Mouse (Mus musculus) heart, embryonic 14.5 days (tissue): Measurements from ENCODE around the gene Fcrls. TPM values are rescaled to one million over a fixed set of nuclear protein-coding genes. Genes with fewer than 3 reads are reported as not detected.

Source experiments
- ATAC-seq: fragments of 200-750 bp; cut with Nextera tagmentation; 2 replicates; pipeline ENCODE4 v1.8.0; 2017; ENCODE audit warnings: low read depth, moderate TSS enrichment; ENCODE audit not compliant: insufficient number of reproducible peaks, insufficient read depth, low FRiP score
- H3K27ac ChIP-seq, 2 experiments: fragments of 200-500 bp in 1 of 2; fragments of 300-500 bp in 1 of 2; sonication (generic) in 1 of 2; replicated peaks in 1 of 2; 2 replicates each; pipeline ENCODE4 v1.5.1; 2012 to 2014; ENCODE audit warnings: low read depth in 2 of 2, low read length in 2 of 2, control low read depth in 1 of 2, mild to moderate bottlenecking in 1 of 2, mixed read lengths in 1 of 2; ENCODE audit not compliant: control insufficient read depth in 1 of 2, insufficient read depth in 1 of 2
- H3K27me3 ChIP-seq: fragments of 300-500 bp; sonication (generic); 2 replicates; pipeline ENCODE4 v1.6.1; 2014; ENCODE audit warnings: mild to moderate bottlenecking, low read length, control low read depth; ENCODE audit not compliant: control insufficient read depth, insufficient read depth
- H3K36me3 ChIP-seq: fragments of 300-500 bp; sonication (generic); 2 replicates; pipeline ENCODE4 v1.6.1; 2014; ENCODE audit warnings: mild to moderate bottlenecking, control low read depth, low read length, mixed read lengths; ENCODE audit not compliant: control insufficient read depth, insufficient read depth
- H3K4me1 ChIP-seq, 2 experiments: fragments of 200-500 bp in 1 of 2; fragments of 300-500 bp in 1 of 2; sonication (generic) in 1 of 2; 2 replicates each; pipeline ENCODE4 v1.6.1; 2012 to 2014; ENCODE audit warnings: low read length in 2 of 2, control low read depth in 1 of 2, mixed read lengths in 1 of 2; ENCODE audit not compliant: control insufficient read depth in 2 of 2, insufficient read depth in 2 of 2
- H3K4me2 ChIP-seq: fragments of 300-500 bp; sonication (generic); 2 replicates; pipeline ENCODE4 v1.6.1; 2014; ENCODE audit warnings: mild to moderate bottlenecking, low read length
- H3K4me3 ChIP-seq, 2 experiments: fragments of 200-500 bp in 1 of 2; fragments of 300-500 bp in 1 of 2; sonication (generic) in 1 of 2; 2 replicates each; pipeline ENCODE4 v1.5.1; 2012 to 2014; ENCODE audit warnings: low read length in 2 of 2, mild to moderate bottlenecking in 2 of 2, control low read depth in 1 of 2, low read depth in 1 of 2, moderate library complexity in 1 of 2; ENCODE audit not compliant: control insufficient read depth in 1 of 2, insufficient read depth in 1 of 2
- H3K9ac ChIP-seq: fragments of 300-500 bp; sonication (generic); 2 replicates; pipeline ENCODE4 v1.6.1; 2014; ENCODE audit warnings: mild to moderate bottlenecking, low read length
- H3K9me3 ChIP-seq: fragments of 300-500 bp; sonication (generic); 2 replicates; pipeline ENCODE4 v1.6.1; 2016; ENCODE audit warnings: low read length, control low read depth; ENCODE audit not compliant: control insufficient read depth
- WGBS: fragments of 180-500 bp; shearing (Covaris S2); extraction: QIAGEN DNeasy Blood & Tissue Kit; methylation state at CpG from one replicate; pipeline ENCODE4 v1.1.7; 2014; 5-methylcytosine and 5-hydroxymethylcytosine counted together
- polyA plus RNA-seq: library from polyadenylated mRNA; unstranded; fragments of >200 nt; fragmentation: Nextera tagmentation; extraction: Ambion mirVana; gene quantifications from 2 replicates; pipeline ENCODE4 v1.2.1, GENCODE M21; 2014

The Fcrls gene
- polyA plus RNA-seq, result 6.6 and 8.2 TPM in 2 replicates

DNA sequence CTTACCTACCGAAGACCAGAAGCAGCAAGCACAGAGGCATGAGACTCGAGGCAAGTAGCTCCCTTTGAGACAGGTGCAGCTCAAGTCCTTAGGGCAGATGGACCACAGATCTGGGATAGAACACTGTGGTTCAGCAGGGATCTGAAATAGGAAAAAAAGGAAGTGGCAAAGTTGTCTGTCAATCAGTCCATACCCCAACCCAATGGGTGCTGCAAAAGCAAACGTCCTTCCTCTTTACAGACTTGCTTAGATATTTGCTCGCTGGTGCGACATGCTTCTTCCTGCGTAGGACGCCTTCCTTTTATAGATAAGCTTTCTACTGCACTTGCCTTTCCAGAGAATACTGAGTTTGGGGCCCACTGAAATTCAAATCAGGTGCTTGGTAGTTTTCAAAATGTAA, at the start of gene Fcrls:
Gene Fcrls (minus strand): TSS at position 303 of the 400 bp plus-strand sequence.
- Histone ChIP-seq H3K4me1 (peaks cover 4 to 19% of the 10 kb centered on the region in 2 experiments), H3K9ac (no peak within 1 kb of the TSS), H3K27me3 (no peaks in the 10 kb centered on the region), H3K36me3 (no peaks in the 10 kb centered on the region), H3K4me2 (no peak within 1 kb of the TSS), H3K9me3 (no peaks in the 10 kb centered on the region), H3K27ac (no peak within 1 kb of the TSS), H3K4me3 (no peak within 1 kb of the TSS)
- WGBS, result 66% methylated on average over 7 of the region's 7 CpGs
- ATAC-seq, result no peak

DNA sequence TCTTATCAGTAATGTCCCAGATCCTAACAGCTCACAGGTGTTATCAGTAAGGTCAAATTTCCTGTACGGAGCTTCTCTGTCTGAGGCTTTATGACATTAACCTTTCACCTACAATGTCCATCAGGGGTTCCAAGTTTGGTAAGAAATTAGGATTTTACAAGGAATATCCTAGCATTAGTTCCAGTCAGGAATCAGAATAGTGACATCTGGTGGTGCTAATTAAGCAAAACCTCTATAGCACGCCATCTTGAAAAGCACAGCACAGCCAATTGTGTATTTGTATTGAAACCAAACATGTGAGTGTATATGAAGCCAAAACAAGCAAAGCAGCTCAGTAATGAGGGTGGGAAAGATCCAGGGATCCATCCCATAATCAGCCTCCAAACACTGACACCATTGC, 46.4 kb upstream of the Fcrls start:
- Histone ChIP-seq H3K36me3 (no peaks in the 10 kb centered on the region), H3K4me2 (no peak overlapping the region), H3K9ac (no peak overlapping the region), H3K4me1 (no peaks in the 10 kb centered on the region; a peak in 1 of 4 replicates), H3K27me3 (no peaks in the 10 kb centered on the region), H3K4me3 (no peak overlapping the region), H3K27ac (no peak overlapping the region), H3K9me3 (no peaks in the 10 kb centered on the region)
- no peak for ATAC-seq
- WGBS, result 62% methylated on average over 2 of the region's 2 CpGs

DNA sequence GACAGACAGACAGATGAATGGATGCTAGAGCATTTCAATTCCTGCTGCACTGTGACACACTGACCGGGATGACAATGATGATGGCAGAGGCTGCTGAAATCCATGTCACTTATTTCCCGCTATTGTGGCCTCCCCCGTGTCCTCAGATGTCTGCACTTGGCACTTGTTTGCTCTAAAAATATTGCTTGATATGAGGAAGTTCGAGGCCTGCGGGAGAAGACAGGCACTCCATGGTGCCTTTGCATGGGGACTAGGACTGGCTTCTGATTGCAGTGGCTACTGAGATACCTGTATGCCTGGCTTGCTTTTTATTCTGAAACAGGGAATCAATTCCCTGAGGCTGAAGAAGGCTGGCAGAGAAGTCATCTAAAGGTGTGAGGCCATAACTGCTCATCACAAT, 36.4 kb upstream of the Fcrls start:
- H3K9ac ChIP-seq, result no peak overlapping the region
- ATAC-seq, result no peak
- H3K27me3 ChIP-seq, result no peaks in the 10 kb centered on the region
- H3K4me2 ChIP-seq, result no peak overlapping the region
- H3K4me3 ChIP-seq, result no peak overlapping the region
- no peaks in the 10 kb centered on the region for H3K4me1 ChIP-seq
- no peaks in the 10 kb centered on the region for H3K9me3 ChIP-seq
- WGBS, result 42% methylated on average over 5 of the region's 5 CpGs
- no peak overlapping the region for H3K27ac ChIP-seq
- no peaks in the 10 kb centered on the region for H3K36me3 ChIP-seq

DNA sequence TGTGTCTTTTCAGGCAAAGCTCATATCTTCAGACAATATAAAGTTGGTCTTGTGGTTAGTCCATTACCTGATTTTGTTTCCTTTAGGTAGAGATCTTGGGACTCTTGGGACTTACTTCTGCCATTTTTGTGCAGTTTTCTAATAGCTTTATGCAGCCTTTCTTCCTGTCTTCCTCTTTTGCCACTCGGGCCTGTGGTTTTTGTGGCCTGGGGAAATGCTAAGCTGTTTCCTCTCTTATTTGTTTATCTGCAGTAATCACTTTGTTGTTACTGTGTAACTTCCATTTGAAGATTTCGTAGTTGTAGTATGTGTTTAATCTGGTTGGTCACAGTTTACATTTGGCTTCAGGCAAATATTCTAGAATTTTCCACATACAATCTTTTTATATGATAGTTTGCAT, 10.8 kb upstream of the Fcrls start:
- H3K27ac ChIP-seq, result no peak overlapping the region
- no peak overlapping the region for H3K4me3 ChIP-seq
- H3K27me3 ChIP-seq, result no peaks in the 10 kb centered on the region
- 57% methylated on average over 2 of the region's 2 CpGs for WGBS
- no peak overlapping the region for H3K4me2 ChIP-seq
- no peaks in the 10 kb centered on the region for H3K9me3 ChIP-seq
- H3K4me1 ChIP-seq, result no peaks in the 10 kb centered on the region
- no peak overlapping the region for H3K9ac ChIP-seq
- H3K36me3 ChIP-seq, result no peaks in the 10 kb centered on the region
- no peak for ATAC-seq

DNA sequence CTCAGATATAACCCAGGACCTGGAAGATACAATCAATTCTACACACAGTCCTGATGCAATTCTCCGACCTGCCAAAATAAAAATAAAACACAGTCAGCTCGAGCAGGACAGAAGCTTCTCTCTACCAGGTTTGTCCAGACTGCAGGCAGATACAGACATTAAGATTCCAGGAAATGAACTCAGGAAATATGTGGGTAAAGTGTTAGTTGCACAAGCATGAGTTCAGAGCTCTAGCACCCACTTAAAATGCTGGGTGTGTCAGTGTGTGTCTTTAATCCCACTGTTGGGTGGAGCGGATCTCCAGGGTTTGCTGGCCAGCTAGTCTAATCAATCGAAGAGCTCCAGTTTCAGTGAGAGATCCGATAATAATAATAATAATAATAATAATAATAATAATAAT, 3.0 kb upstream of the Fcrls start:
- Histone ChIP-seq H3K36me3 (no peaks in the 10 kb centered on the region), H3K9ac (no peak overlapping the region), H3K9me3 (no peaks in the 10 kb centered on the region), H3K4me2 (no peak overlapping the region), H3K27ac (no peak overlapping the region), H3K27me3 (no peaks in the 10 kb centered on the region), H3K4me3 (no peak overlapping the region), H3K4me1 (peaks cover 0 to 8% of the 10 kb centered on the region in 2 experiments; a peak in 3 of 4 replicates)
- no peak for ATAC-seq
- WGBS, result 63% methylated on average over 5 of the region's 5 CpGs

DNA sequence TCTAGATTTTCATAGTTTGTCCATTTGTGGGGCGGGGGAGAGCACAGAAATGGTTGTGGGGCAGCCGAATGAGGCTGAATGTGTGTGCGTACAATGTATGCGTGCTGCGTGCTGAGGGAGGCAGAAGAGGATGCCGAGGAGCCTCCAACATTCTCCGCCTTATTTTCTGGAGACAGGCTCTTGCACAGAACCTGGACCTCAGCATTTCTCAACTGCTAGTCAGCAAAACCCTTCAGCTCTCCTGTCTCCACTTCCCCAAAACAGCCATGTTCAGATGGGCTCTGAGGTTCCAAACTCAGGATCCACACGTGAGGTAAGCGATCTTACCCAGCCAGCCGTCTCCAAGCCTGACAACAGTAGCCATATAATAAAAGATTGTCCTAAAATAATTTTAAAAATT, 8.3 kb downstream of the Fcrls start:
- H3K36me3 ChIP-seq, result no peaks in the 10 kb centered on the region
- H3K4me1 ChIP-seq, result peaks cover 4 to 10% of the 10 kb centered on the region in 2 experiments; a peak in 2 of 4 replicates
- no peak for ATAC-seq
- no peak overlapping the region for H3K27ac ChIP-seq
- no peaks in the 10 kb centered on the region for H3K9me3 ChIP-seq
- no peaks in the 10 kb centered on the region for H3K27me3 ChIP-seq
- no peak overlapping the region for H3K4me2 ChIP-seq
- H3K9ac ChIP-seq, result no peak overlapping the region
- H3K4me3 ChIP-seq, result no peak overlapping the region
- 92% methylated on average over 10 of the region's 10 CpGs for WGBS

DNA sequence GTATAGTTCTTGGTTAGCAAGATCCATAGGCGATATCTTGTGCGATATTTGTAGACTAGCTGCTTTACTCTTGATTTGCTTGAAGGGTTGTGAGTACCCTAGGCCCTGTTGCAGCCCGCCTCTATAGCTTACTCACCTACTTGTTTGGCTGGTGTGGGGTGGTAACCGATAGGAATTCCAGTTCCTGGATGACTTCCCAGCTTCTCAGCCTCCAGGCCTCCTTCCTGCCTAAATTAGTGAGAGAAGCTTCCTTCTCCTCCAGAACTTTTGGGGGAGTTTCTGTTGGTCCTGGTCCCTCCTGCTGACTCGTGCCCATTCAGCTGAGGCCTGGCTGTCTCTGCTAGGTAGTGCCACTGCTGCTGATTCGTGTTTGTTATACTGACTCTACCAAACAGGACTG, 14.0 kb downstream of the Fcrls start:
- H3K27me3 ChIP-seq, result no peaks in the 10 kb centered on the region
- H3K4me2 ChIP-seq, result no peak overlapping the region
- no peak for ATAC-seq
- no peak overlapping the region for H3K4me3 ChIP-seq
- no peaks in the 10 kb centered on the region for H3K36me3 ChIP-seq
- WGBS, result 73% methylated on average over 6 of the region's 6 CpGs
- no peak overlapping the region for H3K9ac ChIP-seq
- H3K4me1 ChIP-seq, result peaks cover 2 to 9% of the 10 kb centered on the region in 2 experiments; a peak in 2 of 4 replicates
- no peaks in the 10 kb centered on the region for H3K9me3 ChIP-seq
- no peak overlapping the region for H3K27ac ChIP-seq

DNA sequence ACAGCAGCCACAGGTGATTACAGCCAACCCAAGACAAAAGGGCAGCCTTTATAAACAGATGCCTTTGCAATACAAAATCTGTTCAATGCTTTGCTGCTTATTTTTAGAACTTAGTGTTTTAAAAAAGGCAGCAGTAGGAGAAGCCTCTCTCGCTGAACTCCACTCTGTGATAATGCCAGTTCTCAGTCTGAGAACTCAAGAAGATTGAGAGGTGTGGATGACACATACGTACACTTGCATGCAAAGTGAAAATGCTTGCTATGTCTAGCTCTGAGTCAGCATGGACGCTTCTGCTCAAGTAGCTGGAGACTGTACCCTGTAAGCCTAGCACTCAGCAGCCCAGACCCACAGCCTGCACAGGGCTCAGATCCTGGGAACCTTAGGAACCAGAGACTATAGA, 16.2 kb downstream of the Fcrls start:
- Histone ChIP-seq H3K9ac (no peak overlapping the region; the same call in 1 of the 2 replicates), H3K9me3 (no peaks in the 10 kb centered on the region), H3K4me2 (peak overlapping the region; percentile 37), H3K36me3 (no peaks in the 10 kb centered on the region), H3K27ac (peak overlapping the region in 1 of 2 experiments; percentile 37; a peak in 1 of 4 replicates), H3K4me1 (peaks cover 2 to 9% of the 10 kb centered on the region in 2 experiments; a peak in 2 of 4 replicates), H3K27me3 (no peaks in the 10 kb centered on the region), H3K4me3 (no peak overlapping the region)
- ATAC-seq, result no peak
- 18% methylated on average over 3 of the region's 3 CpGs for WGBS
